Mouse (Mus musculus) embryonic fibroblast, embryonic 13.5 days (primary cell): ENCODE results near the gene Gm7534.

Experiments
- CTCF ChIP-seq: IDR thresholded peaks from 2 replicates; pipeline ENCODE4 v1.5.1; 2011; ENCODE audit warnings: mild to moderate bottlenecking, control low read depth, low read length, moderate library complexity, borderline replicate concordance; ENCODE audit not compliant: insufficient read depth
- POLR2A ChIP-seq: IDR thresholded peaks from 2 replicates; pipeline ENCODE4 v1.6.1; 2011; ENCODE audit warnings: low read depth, mild to moderate bottlenecking, control low read depth, low read length, moderate library complexity

GRCm38 (mm10) chr4:134202904-134203303, at the start of gene Gm7534:
- TF ChIP-seq POLR2A (no peak), CTCF (no peak)
